In the genomic region with DNA sequence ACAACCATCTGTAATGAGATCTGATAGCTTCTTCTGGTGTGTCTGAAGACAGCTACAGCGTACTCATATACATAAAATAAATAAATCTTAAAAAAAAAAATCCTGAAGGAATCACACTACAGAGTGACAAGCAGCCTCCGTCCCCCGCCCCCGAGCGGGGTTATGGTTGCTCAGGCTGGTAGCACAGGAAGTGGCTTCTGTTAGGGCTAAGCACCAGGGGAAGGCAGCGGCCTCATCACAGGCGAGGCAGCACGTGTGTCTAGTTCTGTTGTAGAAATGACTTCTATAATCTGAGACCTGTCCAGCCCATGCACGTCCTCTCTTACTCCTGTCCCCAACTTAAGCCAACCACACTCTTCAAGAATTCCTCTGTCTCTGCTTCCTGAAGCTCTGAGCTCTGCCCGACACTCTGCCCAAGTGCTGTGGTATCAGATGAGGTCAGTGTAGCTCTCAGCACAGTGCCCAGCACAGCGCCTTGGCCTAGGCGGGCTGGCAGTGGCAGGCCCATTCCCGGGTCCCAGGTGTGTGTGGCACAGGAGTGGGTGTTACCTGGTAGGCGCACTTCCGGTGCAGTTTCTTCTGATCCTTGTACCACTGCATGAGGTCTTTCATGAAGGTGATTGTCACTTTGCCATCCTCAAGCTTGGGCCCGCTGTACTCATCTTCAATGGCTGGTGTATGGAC, we compare ENCODE assay signal across 18 mouse cellular contexts. TPM values are rescaled to one million over a fixed set of nuclear protein-coding genes. Genes with fewer than 3 reads are reported as not detected.
A peak's percentile ranks its signal among the peaks of the same experiment; 100 is the strongest.
DNase-seq lines count a peak whose midpoint lies in the region; ATAC-seq lines count a peak whose summit lies in the region.
"Had no signal": no experiment of that assay in that cellular context is flagged by ENCODE, and none has a peak within 500 bp of the region (broad histone marks: within the 10 kb centered on the region; RNA-seq: fewer than 3 reads in every experiment).

No protein-coding gene starts in this region.

- no peak overlapping the region for H3K4me3 ChIP-seq in kidney, embryonic 14.5 days (ENCODE audit: low read length)
- H3K4me3 ChIP-seq in liver, embryonic 12.5 days = no peak overlapping the region
- H3K4me3 ChIP-seq: forebrain, embryonic 12.5 days; hindbrain, embryonic 15.5 days; limb, embryonic 15.5 days; midbrain, embryonic 13.5 days had no signal

- peak; percentile 75 for ATAC-seq in activated CD4-positive, CD25-positive, alpha-beta regulatory T cell, adult 4 months
- no peak for ATAC-seq in kidney, embryonic 14.5 days (ENCODE audit: low FRiP score, low TSS enrichment)
- no peak for ATAC-seq in liver, embryonic 12.5 days
- ATAC-seq: midbrain, embryonic 13.5 days had no signal

- H3K4me2 ChIP-seq in kidney, embryonic 14.5 days (replicated peaks; ENCODE audit: low read depth, low read length) = no peak overlapping the region
- H3K4me2 ChIP-seq in liver, embryonic 12.5 days = no peak overlapping the region
- H3K4me2 ChIP-seq: forebrain, embryonic 12.5 days; hindbrain, embryonic 15.5 days; limb, embryonic 15.5 days; midbrain, embryonic 13.5 days had no signal

- H3K9ac ChIP-seq in kidney, embryonic 14.5 days (ENCODE audit: low read depth, low read length) = no peak overlapping the region; the same call in 1 of the 2 replicates
- H3K9ac ChIP-seq in liver, embryonic 12.5 days = no peak overlapping the region
- H3K9ac ChIP-seq: forebrain, embryonic 12.5 days; hindbrain, embryonic 15.5 days; limb, embryonic 15.5 days; midbrain, embryonic 13.5 days had no signal

- WGBS in kidney, embryonic 14.5 days = 92% methylated on average over 16 of the region's 16 CpGs
- 74% methylated on average over 16 of the region's 16 CpGs for WGBS in liver, embryonic 12.5 days (ENCODE audit: insufficient replicate concordance)

- DNase-seq in cerebellum, adult 9-11 months = peak; percentile 26
- no peak for DNase-seq in cerebellum, postnatal 14 days
- peak; percentile 62 for DNase-seq in naive thymus-derived CD4-positive, alpha-beta T cell, adult 2 months (ENCODE audit: low read depth)
- peak; percentile 72 to 79 for DNase-seq in thymus, postnatal 36 days
- no peak for DNase-seq in lung, postnatal 36 days
- DNase-seq: adrenal gland, postnatal 25 days; gastrocnemius, postnatal 14 days; heart, postnatal 14 days; kidney, adult 18-20 months; kidney, postnatal 36 days; lung, adult 18-20 months had no signal

- no peaks in the 10 kb centered on the region for H3K4me1 ChIP-seq in kidney, embryonic 14.5 days (ENCODE audit: control insufficient read depth, insufficient read depth, low read length)
- H3K4me1 ChIP-seq in liver, embryonic 12.5 days = 0 out of 2 replicates have a peak, but pooled peaks cover 4% of the 10 kb centered on the region
- H3K4me1 ChIP-seq: forebrain, embryonic 12.5 days; hindbrain, embryonic 15.5 days; midbrain, embryonic 13.5 days had no signal

- no peaks in the 10 kb centered on the region for H3K9me3 ChIP-seq in kidney, embryonic 14.5 days (ENCODE audit: control insufficient read depth, low read length)
- no peaks in the 10 kb centered on the region for H3K9me3 ChIP-seq in liver, embryonic 12.5 days (replicated peaks)
- H3K9me3 ChIP-seq: forebrain, embryonic 12.5 days; hindbrain, embryonic 15.5 days; limb, embryonic 15.5 days; midbrain, embryonic 13.5 days had no signal

- peaks cover 100% of the 10 kb centered on the region for H3K36me3 ChIP-seq in kidney, embryonic 14.5 days (ENCODE audit: control insufficient read depth, insufficient read depth, low read length)
- H3K36me3 ChIP-seq in liver, embryonic 12.5 days = peaks cover 100% of the 10 kb centered on the region

- no peaks in the 10 kb centered on the region for H3K27me3 ChIP-seq in kidney, embryonic 14.5 days (ENCODE audit: control insufficient read depth, insufficient read depth, low read length)
- no peaks in the 10 kb centered on the region for H3K27me3 ChIP-seq in liver, embryonic 12.5 days (replicated peaks)
- H3K27me3 ChIP-seq: forebrain, embryonic 12.5 days; hindbrain, embryonic 15.5 days; limb, embryonic 15.5 days; midbrain, embryonic 13.5 days had no signal

- H3K27ac ChIP-seq in kidney, embryonic 14.5 days (ENCODE audit: low read depth, low read length) = no peak overlapping the region
- no peak overlapping the region for H3K27ac ChIP-seq in liver, embryonic 12.5 days
- H3K27ac ChIP-seq: forebrain, embryonic 12.5 days; hindbrain, embryonic 15.5 days; limb, embryonic 15.5 days; midbrain, embryonic 13.5 days had no signal

RNA-seq across cellular contexts. Expression of gene Ccdc8, which starts 17.0 kb away (rescaled TPM):
- under 1 TPM in 1 of 2 experiments, not detected in 1; 0.16 TPM for polyA plus RNA-seq in activated CD4-positive, CD25-positive, alpha-beta regulatory T cell, adult 4 months (2017; shearing (Covaris generic))
- polyA plus RNA-seq in kidney, embryonic 14.5 days (2014; fragmentation: Nextera tagmentation; extraction: Ambion mirVana) = 17.5 and 21.4 TPM in 2 replicates
- polyA plus RNA-seq in liver, embryonic 12.5 days (2016; fragmentation: Nextera tagmentation; extraction: Ambion mirVana) = 3.8 and 3.9 TPM in 2 replicates

RNA-seq across cellular contexts. Expression of gene Ppp5c, which starts 18.3 kb away (rescaled TPM):
- 10 to 100 TPM; 49.6 to 63.3 TPM for polyA plus RNA-seq in activated CD4-positive, CD25-positive, alpha-beta regulatory T cell, adult 4 months (2017; shearing (Covaris generic))
- polyA plus RNA-seq in kidney, embryonic 14.5 days (2014; fragmentation: Nextera tagmentation; extraction: Ambion mirVana) = 103 and 115 TPM in 2 replicates
- polyA plus RNA-seq in liver, embryonic 12.5 days (2016; fragmentation: Nextera tagmentation; extraction: Ambion mirVana) = 70.3 and 75.2 TPM in 2 replicates

RNA-seq across cellular contexts. Expression of gene Gm42372, which starts 26.6 kb away (rescaled TPM):
- 1 to 10 TPM; 3.6 to 4.2 TPM for polyA plus RNA-seq in activated CD4-positive, CD25-positive, alpha-beta regulatory T cell, adult 4 months (2017; shearing (Covaris generic))
- 0.29 and 0.47 TPM in 2 replicates for polyA plus RNA-seq in kidney, embryonic 14.5 days (2014; fragmentation: Nextera tagmentation; extraction: Ambion mirVana)
- 0.07 TPM in 2 replicates for polyA plus RNA-seq in liver, embryonic 12.5 days (2016; fragmentation: Nextera tagmentation; extraction: Ambion mirVana)

RNA-seq across cellular contexts. Expression of gene Pnmal1, which starts 50.0 kb away (rescaled TPM):
- not detected for polyA plus RNA-seq in activated CD4-positive, CD25-positive, alpha-beta regulatory T cell, adult 4 months (2017; shearing (Covaris generic))
- 0.51 and 0.74 TPM in 2 replicates for polyA plus RNA-seq in kidney, embryonic 14.5 days (2014; fragmentation: Nextera tagmentation; extraction: Ambion mirVana)
- polyA plus RNA-seq in liver, embryonic 12.5 days (2016; fragmentation: Nextera tagmentation; extraction: Ambion mirVana) = 0.05 and 0.08 TPM in 2 replicates

RNA-seq across cellular contexts. Expression of gene Hif3a, which starts 52.8 kb away (rescaled TPM):
- polyA plus RNA-seq in activated CD4-positive, CD25-positive, alpha-beta regulatory T cell, adult 4 months (2017; shearing (Covaris generic)) = under 1 TPM; 0.32 to 0.49 TPM
- 14.2 and 19.7 TPM in 2 replicates for polyA plus RNA-seq in kidney, embryonic 14.5 days (2014; fragmentation: Nextera tagmentation; extraction: Ambion mirVana)
- polyA plus RNA-seq in liver, embryonic 12.5 days (2016; fragmentation: Nextera tagmentation; extraction: Ambion mirVana) = 21.1 and 22.6 TPM in 2 replicates

Comparison
In these comparisons a context has a peak if more than half of its experiments do, and no peak if none do; other contexts are left out.
1. DNase-seq: peak in cerebellum, adult 9-11 months (single experiment), naive thymus-derived CD4-positive, alpha-beta T cell, adult 2 months (single experiment) and thymus, postnatal 36 days (2 of 2); none in cerebellum, postnatal 14 days (0 of 2) and lung, postnatal 36 days (single experiment).